Mouse (Mus musculus) liver, embryonic 16.5 days (tissue): ENCODE measurements around the gene Pknox2. TPM values are rescaled to one million over a fixed set of nuclear protein-coding genes. Genes with fewer than 3 reads are reported as not detected.

Experiments
- ATAC-seq: fragments of 200-750 bp; cut with Nextera tagmentation; 2 replicates; pipeline ENCODE4 v1.8.0; 2017; ENCODE audit warnings: low read depth, mild to moderate bottlenecking, moderate number of reproducible peaks, moderate library complexity
- H3K27ac ChIP-seq: fragments of 300-500 bp; sonication (generic); 2 replicates; pipeline ENCODE4 v1.5.1; 2014; ENCODE audit warnings: mild to moderate bottlenecking, low read length
- H3K27me3 ChIP-seq: fragments of 300-500 bp; sonication (generic); 2 replicates; pipeline ENCODE4 v1.6.1; 2014; ENCODE audit warnings: low read depth, low read length, mixed read lengths; ENCODE audit not compliant: control insufficient read depth, insufficient read depth
- H3K36me3 ChIP-seq: fragments of 300-500 bp; sonication (generic); 2 replicates; pipeline ENCODE4 v1.6.1; 2014; ENCODE audit warnings: mild to moderate bottlenecking; ENCODE audit not compliant: control insufficient read depth, insufficient read depth
- H3K4me1 ChIP-seq: fragments of 300-500 bp; sonication (generic); 2 replicates; pipeline ENCODE4 v1.6.1; 2014; ENCODE audit warnings: low read depth, low read length, mixed read lengths; ENCODE audit not compliant: control insufficient read depth
- H3K4me2 ChIP-seq: fragments of 300-500 bp; sonication (generic); 2 replicates; pipeline ENCODE4 v1.6.1; 2014; ENCODE audit warnings: low read depth, low read length, mixed read lengths
- H3K4me3 ChIP-seq: fragments of 300-500 bp; sonication (generic); 2 replicates; pipeline ENCODE4 v1.5.1; 2014; ENCODE audit warnings: low read depth, mild to moderate bottlenecking, low read length
- H3K9ac ChIP-seq: fragments of 300-500 bp; sonication (generic); 2 replicates; pipeline ENCODE4 v1.6.1; 2014; ENCODE audit warnings: low read depth, low read length
- H3K9me3 ChIP-seq: fragments of 300-500 bp; sonication (generic); replicated peaks from 2 replicates; pipeline ENCODE4 v1.6.1; 2016; ENCODE audit warnings: low read length; ENCODE audit not compliant: control insufficient read depth
- WGBS: fragments of 180-500 bp; shearing (Covaris S2); extraction: QIAGEN DNeasy Blood & Tissue Kit; methylation state at CpG from one replicate; pipeline ENCODE4 v1.1.7; 2014; ENCODE audit not compliant: insufficient replicate concordance; 5-methylcytosine and 5-hydroxymethylcytosine counted together
- polyA plus RNA-seq: library from polyadenylated mRNA; unstranded; fragments of >200 nt; fragmentation: Nextera tagmentation; extraction: Ambion mirVana; gene quantifications from 2 replicates; pipeline ENCODE4 v1.2.1, GENCODE M21; 2015

Gene Pknox2
- polyA plus RNA-seq, 1 experiment from 2014 or later: 0.50 TPM

DNA sequence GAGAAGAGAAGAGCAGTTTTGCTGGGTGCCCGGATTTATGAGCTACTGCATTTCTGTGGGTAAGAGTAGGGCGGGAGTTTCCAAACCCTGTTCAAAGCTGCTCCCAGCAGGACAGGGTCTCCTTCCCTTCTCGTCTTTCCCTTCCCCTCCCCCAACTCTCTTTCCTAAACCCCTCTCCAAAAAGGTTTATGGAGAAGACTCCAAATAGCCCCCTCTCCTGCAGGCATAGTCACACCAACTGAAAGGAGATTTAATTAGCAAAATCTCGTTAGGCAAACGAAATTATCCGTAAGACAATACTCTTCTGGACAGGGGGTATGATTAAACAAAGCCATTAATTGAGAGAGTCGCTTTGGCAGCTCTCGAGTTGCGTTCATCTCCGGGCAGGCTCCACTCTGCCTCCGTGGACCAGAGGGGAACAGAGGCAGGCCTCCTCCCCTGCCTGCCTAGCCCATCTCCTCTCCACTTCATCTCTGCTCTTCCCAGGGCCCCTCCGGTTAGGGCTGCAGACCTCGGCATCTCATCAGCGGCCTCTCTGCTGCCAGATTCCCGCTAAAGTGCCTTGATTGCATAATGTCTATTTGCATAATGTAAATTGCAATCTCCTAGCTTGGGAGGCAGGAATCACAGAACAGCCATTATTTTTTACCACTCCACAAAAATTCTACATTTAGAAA lies 70.7 kb downstream of the Pknox2 start:
- H3K27ac ChIP-seq: no peak overlapping the region
- H3K4me1 ChIP-seq: no peaks in the 10 kb centered on the region
- H3K4me2 ChIP-seq: no peak overlapping the region
- H3K27me3 ChIP-seq: no peaks in the 10 kb centered on the region
- no peak overlapping the region for H3K4me3 ChIP-seq
- no peaks in the 10 kb centered on the region for H3K9me3 ChIP-seq
- no peaks in the 10 kb centered on the region for H3K36me3 ChIP-seq
- no peak for ATAC-seq
- 18% methylated on average over 15 of the region's 15 CpGs for WGBS
- H3K9ac ChIP-seq: no peak overlapping the region

DNA sequence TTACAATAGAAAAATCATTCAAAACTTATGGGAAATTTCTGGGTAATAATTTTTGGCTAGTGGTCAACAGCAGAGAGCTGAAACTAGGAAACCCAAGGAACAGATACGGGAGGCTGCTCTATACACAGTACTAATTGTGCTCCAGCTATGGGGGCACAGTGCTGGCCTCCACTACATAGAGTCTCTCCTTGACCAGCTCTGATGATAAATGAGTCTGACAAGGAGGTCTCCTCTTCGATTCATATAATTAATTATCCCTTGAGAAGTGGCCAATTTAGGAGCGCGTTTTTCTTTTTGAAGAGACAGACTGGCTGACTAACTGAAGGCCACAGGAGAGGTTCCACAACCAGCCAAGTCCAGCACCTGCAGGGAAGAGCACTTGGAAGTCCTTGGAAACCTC lies 71.3 kb downstream of the Pknox2 start:
- no peaks in the 10 kb centered on the region for H3K4me1 ChIP-seq
- no peak for ATAC-seq
- WGBS: 64% methylated on average over 4 of the region's 4 CpGs
- no peak overlapping the region for H3K9ac ChIP-seq
- no peaks in the 10 kb centered on the region for H3K27me3 ChIP-seq
- H3K36me3 ChIP-seq: no peaks in the 10 kb centered on the region
- no peak overlapping the region for H3K27ac ChIP-seq
- H3K4me2 ChIP-seq: no peak overlapping the region
- H3K9me3 ChIP-seq: no peaks in the 10 kb centered on the region
- H3K4me3 ChIP-seq: no peak overlapping the region

DNA sequence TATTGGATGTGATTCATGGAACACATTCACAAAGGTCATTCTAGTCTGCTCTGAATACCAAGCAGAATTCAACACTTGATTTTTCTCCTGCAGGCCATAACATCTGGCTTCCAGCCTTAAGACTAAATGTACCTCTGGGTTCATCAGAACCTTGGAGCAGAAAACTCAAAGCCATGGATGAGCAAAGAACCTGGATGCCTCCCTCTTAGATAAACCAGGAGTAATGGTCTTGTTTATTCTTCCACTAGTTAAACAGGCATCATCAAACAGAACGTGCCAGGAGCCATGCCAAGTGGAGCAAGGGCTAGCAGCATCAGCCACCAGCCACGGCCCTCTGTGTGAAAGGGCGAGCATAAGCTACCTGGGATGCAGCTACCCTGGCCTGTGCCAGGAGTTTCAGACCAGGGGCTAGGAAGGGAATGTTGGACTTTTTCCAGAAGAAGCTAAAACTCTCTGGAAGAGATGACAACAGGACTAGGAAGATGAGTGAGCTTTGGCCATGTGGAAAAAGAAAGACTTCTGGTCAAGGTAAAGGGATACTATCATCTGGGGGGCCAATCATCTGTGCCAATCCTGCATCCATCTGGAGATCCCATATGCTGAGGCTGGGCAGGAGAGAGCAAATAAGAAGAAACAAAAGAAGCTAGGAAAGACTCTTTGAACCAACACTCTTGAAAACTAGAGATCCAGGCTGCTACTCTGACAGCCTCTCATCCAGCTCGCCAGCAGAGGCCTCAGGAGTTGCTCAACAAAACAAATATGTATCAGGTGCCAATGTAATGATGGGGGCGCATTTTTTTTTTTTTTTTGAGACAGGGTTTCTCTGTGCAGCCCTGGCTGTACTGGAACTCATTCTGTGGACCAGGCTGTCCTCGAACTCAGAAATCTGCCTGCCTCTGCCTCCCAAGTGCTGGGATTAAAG lies 77.6 kb downstream of the Pknox2 start:
- no peak overlapping the region for H3K9ac ChIP-seq
- no peaks in the 10 kb centered on the region for H3K36me3 ChIP-seq
- H3K27ac ChIP-seq: no peak overlapping the region
- no peak overlapping the region for H3K4me3 ChIP-seq
- no peak overlapping the region for H3K4me2 ChIP-seq
- no peaks in the 10 kb centered on the region for H3K4me1 ChIP-seq
- ATAC-seq: no peak
- H3K27me3 ChIP-seq: no peaks in the 10 kb centered on the region
- H3K9me3 ChIP-seq: no peaks in the 10 kb centered on the region
- WGBS: 49% methylated on average over 6 of the region's 6 CpGs

DNA sequence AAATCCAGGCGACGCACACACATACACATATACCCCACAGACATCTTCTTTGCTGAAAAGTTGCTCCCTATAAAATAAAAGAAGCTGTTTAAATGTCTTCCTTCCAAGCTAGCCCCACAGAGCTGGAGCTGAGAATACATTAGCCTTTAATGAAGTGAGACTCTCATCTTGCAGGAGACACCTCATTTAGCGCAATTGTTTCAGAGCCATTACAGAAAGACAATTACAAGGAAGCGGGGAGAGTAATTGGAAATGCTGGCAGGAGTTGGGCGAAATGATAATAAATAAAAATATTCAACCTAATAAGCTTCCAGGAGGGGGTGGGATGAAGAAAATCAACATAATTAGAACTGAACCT lies 79.8 kb downstream of the Pknox2 start:
- H3K9ac ChIP-seq: no peak overlapping the region
- WGBS: 73% methylated on average over 5 of the region's 5 CpGs
- no peak for ATAC-seq
- H3K4me1 ChIP-seq: no peaks in the 10 kb centered on the region
- no peak overlapping the region for H3K4me3 ChIP-seq
- no peaks in the 10 kb centered on the region for H3K9me3 ChIP-seq
- no peak overlapping the region for H3K27ac ChIP-seq
- H3K36me3 ChIP-seq: no peaks in the 10 kb centered on the region
- no peaks in the 10 kb centered on the region for H3K27me3 ChIP-seq
- no peak overlapping the region for H3K4me2 ChIP-seq

DNA sequence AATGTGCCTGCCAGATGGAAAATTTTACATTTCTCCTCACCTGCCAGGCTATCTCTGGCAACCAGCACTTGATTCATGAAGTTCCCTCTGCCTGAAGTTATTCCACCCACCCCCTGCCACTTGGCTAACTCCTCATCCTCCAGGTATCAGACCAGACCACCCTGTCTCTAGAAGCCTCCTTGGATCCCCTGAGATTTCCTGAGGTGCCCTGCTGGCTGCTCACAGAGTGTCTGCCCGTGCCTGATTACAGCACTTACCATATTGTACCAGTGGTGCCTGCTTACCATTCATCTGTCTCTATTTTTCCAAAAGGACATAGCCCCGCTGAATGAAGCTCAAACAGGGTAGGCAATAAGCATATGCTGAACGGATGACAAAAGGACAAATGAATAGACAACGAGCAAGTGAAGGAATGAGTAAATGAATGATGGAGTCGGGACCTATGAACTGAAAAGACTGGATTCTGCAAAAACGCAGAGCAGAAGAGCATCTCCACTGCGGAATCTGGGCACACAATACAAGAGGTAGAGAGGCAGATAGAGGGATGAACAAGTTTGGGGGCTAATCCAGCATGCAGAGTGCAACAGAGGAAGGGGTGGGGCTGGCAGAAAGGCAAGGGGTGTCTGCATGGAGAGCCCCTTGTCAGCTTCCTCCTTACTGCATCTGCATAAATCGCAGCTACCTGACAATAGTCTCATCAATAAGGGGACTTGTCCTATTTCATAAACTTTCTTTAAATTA lies 80.3 kb downstream of the Pknox2 start:
- Histone ChIP-seq H3K4me3 (no peak overlapping the region), H3K36me3 (no peaks in the 10 kb centered on the region), H3K4me2 (no peak overlapping the region), H3K4me1 (no peaks in the 10 kb centered on the region), H3K27me3 (no peaks in the 10 kb centered on the region), H3K27ac (no peak overlapping the region), H3K9ac (no peak overlapping the region), H3K9me3 (no peaks in the 10 kb centered on the region)
- WGBS: 64% methylated on average over 8 of the region's 8 CpGs
- no peak for ATAC-seq

DNA sequence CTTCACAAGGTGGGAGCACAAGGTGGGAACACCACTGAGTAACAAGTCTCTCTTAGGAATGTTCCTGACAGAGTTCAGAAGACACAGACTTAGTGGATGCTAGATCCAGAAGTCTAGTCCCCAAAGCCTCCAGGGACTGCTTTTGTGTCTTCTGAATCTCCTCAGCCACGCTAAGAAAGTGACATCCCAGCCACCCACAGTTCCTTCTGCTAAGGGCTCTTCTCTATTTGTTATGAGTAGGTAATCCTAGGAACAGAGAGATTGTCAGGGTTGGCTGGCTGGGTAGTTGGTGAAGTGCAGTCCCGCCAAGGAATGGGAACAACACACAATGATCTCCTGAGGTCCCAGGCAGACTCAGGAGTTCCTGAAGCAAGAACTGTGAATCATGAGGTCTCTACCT lies 85.6 kb downstream of the Pknox2 start:
- H3K4me2 ChIP-seq: no peak overlapping the region
- H3K9ac ChIP-seq: no peak overlapping the region
- H3K27ac ChIP-seq: no peak overlapping the region
- H3K9me3 ChIP-seq: no peaks in the 10 kb centered on the region
- no peaks in the 10 kb centered on the region for H3K27me3 ChIP-seq
- no peak for ATAC-seq
- no peaks in the 10 kb centered on the region for H3K36me3 ChIP-seq
- H3K4me3 ChIP-seq: no peak overlapping the region
- H3K4me1 ChIP-seq: no peaks in the 10 kb centered on the region
- 31% methylated on average over 2 of the region's 2 CpGs for WGBS

DNA sequence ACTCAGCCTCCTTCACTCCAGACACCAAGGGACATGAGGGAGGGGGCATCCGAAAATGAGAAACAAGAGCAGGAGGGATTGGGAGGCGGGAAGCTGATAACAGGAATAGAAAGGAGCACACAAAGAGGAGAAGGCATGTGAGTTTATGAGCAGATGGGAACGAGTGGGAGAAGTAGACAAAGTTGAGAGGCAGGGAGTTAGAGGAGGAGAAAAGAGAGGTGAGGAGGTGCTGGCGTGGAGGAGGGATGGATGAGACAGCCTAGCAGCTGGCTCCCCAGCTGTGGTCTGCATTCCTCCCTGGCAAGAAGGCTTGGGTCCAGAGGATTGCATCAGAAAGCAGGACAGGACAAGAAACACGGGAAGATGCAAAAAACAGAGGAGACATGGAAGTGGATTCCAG lies 92.5 kb downstream of the Pknox2 start:
- Histone ChIP-seq H3K4me3 (no peak overlapping the region), H3K4me1 (no peaks in the 10 kb centered on the region; the same call in 1 of the 2 replicates), H3K27me3 (no peaks in the 10 kb centered on the region), H3K27ac (no peak overlapping the region), H3K9me3 (no peaks in the 10 kb centered on the region), H3K36me3 (no peaks in the 10 kb centered on the region), H3K4me2 (no peak overlapping the region), H3K9ac (no peak overlapping the region)
- no peak for ATAC-seq
- 35% methylated on average over 5 of the region's 5 CpGs for WGBS

DNA sequence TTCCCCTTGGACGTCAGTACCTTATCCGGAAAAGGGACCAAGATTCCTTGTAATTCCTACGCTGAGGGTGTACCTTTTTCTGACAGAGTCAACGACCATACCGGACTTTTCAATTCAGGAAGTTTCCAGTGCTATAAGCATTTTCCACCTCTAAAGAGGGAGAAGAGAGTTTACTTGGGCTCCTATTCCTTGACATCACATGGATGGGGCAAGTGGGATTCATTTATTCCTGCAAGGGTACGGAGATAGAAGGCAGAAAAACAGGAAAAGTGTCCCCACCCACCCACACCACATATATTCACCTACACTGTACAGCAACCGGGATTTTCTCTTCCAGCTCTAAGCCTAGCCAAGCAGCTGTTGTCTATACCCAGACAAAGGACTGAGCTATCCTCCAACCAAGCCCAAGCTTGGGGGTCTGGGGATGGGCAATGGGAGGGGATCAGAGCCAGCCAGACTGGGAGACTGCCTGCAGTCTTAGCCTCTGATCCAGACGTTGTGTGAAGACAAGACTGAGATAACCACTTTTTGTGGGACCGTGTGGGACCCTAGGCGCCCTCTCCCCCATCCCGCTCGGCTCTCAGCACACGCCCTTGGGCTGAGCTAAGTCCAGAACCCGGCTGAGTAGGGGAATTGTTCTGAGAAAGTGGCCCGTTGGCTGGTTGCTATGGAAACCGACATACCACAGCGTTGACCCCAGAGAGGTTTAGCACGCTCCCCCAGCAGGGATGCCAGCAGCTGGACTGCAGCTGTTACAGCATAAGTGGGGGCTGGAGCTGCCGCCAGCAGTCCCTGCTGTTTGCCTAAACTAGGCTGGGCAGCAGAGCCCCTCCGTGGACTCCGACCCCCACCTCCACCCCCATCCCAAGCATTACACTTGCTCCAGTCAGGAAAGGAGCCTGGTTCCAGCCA lies 93.3 kb downstream of the Pknox2 start:
- ATAC-seq: peak; percentile 27; the same call in 1 of the 2 replicates
- H3K4me2 ChIP-seq: no peak overlapping the region
- H3K4me1 ChIP-seq: no peaks in the 10 kb centered on the region; the same call in 1 of the 2 replicates
- no peak overlapping the region for H3K4me3 ChIP-seq
- no peak overlapping the region for H3K27ac ChIP-seq
- H3K27me3 ChIP-seq: no peaks in the 10 kb centered on the region
- 24% methylated on average over 21 of the region's 21 CpGs for WGBS
- no peaks in the 10 kb centered on the region for H3K36me3 ChIP-seq
- H3K9ac ChIP-seq: no peak overlapping the region
- H3K9me3 ChIP-seq: no peaks in the 10 kb centered on the region
